Mouse (Mus musculus) heart, postnatal 10 days (tissue): ENCODE measurements at regions not wholly inside any gene's neighbourhood (a gene's known extent, or its start where the extent isn't known, plus 50 kb on each side); places are given as distances from the start of the nearest gene placed in this dataset.
A peak's percentile ranks its signal among the peaks of the same experiment; 100 is the strongest.
"Not testable (repeated sequence)": the region's sequence is repeated elsewhere in the genome, so short reads cannot be mapped to it uniquely, and the experiment has no call there.

Source experiments
- DNase-seq, 2 experiments: peaks; one replicate each; pipeline ENCODE4 v3.0.0; 2021
- intact Hi-C: fragments of 180-260 bp; cut with DNase I; formaldehyde crosslinking; loops from one replicate; pipeline ENCODE4 v1.15.1; 2025

DNA sequence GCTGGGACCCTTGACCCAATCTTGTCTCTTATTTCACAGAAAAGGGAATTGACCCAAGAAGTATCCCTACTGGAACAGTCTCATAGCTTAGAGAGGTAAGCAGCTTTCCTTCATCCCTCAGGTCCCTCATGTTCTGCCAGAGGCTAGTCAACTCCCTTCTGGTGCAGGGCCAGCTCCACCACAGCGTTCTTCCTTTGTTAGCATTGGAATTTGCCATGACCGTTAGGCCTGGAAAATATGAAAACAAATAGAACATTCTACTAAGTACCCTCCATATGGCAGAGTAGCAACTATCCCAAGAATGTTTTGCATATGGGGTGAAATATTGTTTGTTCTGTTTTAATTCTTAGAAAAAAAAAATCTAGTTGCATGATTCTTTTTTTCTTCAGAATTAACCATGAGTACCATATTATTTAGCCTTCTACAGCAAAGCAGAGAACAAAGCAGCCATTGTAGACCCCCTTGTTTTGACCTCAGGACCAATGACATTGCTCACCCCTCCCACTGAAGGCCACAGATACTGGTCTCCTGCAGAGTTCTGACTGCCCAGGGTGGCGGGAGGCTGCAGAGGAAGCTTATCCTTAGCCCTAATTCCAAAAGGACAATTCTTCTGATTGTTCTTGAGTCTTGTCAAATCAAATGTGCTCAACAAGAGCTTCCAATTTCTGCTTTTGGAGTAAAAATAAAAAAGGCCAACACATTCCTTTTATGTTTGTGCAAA lies 78.1 kb upstream of the Ehbp1 start:
- intact Hi-C loops: no loop called here
- no peak for DNase-seq

GRCm38 (mm10) chr11:22421762-22422161 lies 79.7 kb upstream of the Ehbp1 start:
- DNase-seq: no peak
- intact Hi-C loops: no loop called here

- intact Hi-C loops: loop anchor here (2.0 kb wide), 1 partner anchor 212 kb away; no protein-coding TSS in a partner anchor
- peak; percentile 80 to 81 for DNase-seq
These were observed 74.6 kb upstream of the Tmem17 start for GRCm38 (mm10) chr11:22437140-22437850.

DNA sequence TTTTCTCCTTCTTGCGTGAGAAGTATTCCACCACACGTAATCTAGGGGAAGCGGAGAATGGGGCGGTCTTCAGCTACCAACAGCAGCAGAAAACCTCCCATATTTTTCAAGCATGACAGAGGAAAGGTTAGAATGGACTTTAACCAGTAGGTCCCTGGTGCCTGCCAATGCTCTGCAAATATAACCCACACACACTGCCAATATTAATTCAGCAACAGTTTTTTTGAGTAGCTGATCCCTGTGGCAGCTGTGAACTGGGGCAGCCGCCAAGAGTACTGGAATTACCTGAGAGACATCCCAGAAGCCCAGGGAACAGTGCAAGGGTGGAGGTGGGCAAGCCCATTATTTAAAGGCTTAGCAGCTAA lies 74.1 kb upstream of the Tmem17 start:
- peak in 1 of 2 experiments; percentile 45 for DNase-seq
- intact Hi-C loops: loop anchor here (2.0 kb wide), 1 partner anchor 213 kb away; no protein-coding TSS in a partner anchor

GRCm38 (mm10) chr11:22438441-22439066 lies 73.3 kb upstream of the Tmem17 start:
- peak; percentile 21 to 39 for DNase-seq
- intact Hi-C loops: no loop called here

GRCm38 (mm10) chr11:22440521-22440920 lies 71.4 kb upstream of the Tmem17 start:
- peak; percentile 30 to 56 for DNase-seq
- intact Hi-C loops: no loop called here

DNA sequence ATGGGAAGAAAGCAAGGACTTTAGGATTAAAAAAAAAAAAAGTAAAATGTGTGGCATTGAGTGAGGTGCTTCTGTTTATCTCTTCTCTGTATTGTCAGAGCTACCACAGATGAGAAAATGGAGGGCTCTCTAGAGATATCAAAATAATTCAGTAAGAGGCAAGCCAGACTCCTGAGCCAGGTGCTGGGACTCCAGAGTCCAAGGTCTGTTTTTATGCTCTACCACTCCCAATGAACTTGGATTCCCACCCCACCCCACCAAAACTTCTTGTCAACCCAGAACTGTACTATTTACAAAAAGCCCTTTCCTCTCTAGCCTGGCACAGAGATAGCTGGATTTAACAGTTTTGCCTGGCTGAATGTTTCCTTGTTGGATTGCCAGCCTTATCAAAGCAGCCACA lies 58.7 kb upstream of the Tmem17 start:
- intact Hi-C loops: no loop called here
- DNase-seq: no peak

DNA sequence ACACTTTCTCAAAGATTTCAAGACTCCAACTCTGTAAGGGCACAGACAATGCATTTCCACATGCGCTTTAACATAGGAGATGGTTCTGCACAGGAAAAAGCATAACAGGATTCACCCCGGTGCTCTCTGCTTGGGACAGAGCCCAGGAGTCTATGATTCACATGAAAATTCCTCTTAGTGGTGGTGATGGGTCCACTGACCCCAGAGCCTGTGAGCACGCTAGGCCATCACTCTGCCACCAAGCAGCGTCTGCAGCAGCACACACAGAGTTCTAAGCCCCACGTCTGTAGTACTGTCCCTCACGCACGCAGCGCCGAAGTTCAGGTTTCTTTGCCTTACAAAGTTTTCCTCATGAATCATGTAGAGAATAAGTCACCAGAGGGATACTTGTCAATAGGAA lies 55.6 kb upstream of the Tmem17 start:
- no peak for DNase-seq

GRCm38 (mm10) chr11:22457220-22457619 lies 54.7 kb upstream of the Tmem17 start:
- DNase-seq: no peak

More for the DNA sequence above, 55.6 kb upstream of the Tmem17 start:
- intact Hi-C loops: no loop called here

DNA sequence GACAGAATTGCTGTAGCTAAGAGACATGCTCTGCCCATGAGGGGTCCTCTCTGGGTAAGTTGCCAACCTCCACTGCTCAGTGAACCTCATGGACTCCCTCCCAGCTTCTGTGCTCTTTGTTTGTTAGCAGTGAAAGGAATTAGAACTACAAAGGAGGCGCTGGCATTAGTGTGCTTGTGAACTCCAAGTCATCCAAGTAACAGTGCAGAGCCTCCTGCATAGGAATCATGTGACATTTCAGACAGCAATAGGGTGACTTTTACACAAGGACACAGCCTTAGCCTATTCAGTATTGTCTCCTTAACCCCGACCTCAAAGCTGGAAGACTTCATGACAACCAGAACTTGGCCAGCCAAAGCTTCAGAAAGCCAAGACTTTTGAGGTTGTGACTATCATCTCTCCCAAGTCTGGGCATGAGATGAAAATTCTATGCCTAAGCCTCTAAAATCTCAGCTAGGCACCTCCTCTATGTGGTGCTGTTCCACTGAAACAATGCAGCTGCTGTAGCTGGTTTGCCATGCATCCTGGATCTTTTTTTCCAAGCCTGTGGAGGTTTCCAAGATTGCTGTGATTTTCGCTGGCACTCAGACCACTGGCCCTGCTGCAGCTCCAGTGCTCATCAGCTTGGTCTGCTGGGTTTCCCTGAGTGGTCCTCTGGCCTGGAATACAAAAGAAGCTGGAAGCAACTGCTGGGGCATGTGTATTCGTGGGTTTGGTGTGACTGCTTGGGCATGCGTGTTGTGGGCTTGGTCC lies 52.8 kb upstream of the Tmem17 start:
- intact Hi-C loops: no loop called here
- peak in 1 of 2 experiments; percentile 14 for DNase-seq

More at GRCm38 (mm10) chr11:22457220-22457619, 54.7 kb upstream of the Tmem17 start:
- intact Hi-C loops: no loop called here

DNA sequence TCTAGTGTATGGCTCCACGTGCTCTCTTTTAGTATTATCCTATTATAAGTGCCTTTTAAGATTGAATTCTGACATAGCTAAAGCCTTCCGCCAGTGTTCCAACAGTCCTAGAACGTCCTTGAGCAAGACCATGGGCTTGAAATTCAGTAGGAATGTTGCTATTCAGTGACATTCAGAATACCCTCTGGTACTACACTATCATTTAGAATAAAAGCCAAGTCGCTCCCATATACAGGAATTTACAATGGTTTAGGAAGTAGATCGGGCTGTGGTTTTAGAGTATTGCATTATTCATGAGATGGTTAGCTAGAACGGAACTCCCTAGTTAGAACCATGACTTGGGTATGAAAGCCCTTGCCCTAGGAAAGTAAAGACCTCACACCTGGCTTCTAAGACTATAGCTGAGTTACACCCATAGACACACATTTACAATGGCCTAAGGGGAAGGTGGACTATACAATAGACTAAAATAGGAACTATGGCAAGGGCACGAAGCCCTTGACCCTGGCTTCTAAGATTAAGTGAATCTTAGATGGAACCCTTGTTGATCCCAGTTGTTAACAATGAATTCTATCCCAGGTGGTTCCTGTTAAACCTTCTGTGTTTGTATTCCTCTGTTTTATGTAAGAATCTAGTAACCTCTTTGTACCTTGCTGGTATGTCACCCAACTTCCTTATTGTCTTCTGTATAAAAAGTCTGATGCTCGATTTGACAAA lies 50.7 kb upstream of the Tmem17 start:
- intact Hi-C loops, DNase-seq: not testable (repeated sequence)
